Mouse (Mus musculus) liver, embryonic 16.5 days (tissue): ENCODE results near the gene Ushbp1. TPM values are rescaled to one million over a fixed set of nuclear protein-coding genes. Genes with fewer than 3 reads are reported as not detected.

ENCODE experiments used
- ATAC-seq: fragments of 200-750 bp; cut with Nextera tagmentation; 2 replicates; pipeline ENCODE4 v1.8.0; 2017; ENCODE audit warnings: low read depth, mild to moderate bottlenecking, moderate number of reproducible peaks, moderate library complexity
- H3K27ac ChIP-seq: fragments of 300-500 bp; sonication (generic); 2 replicates; pipeline ENCODE4 v1.5.1; 2014; ENCODE audit warnings: mild to moderate bottlenecking, low read length
- H3K27me3 ChIP-seq: fragments of 300-500 bp; sonication (generic); 2 replicates; pipeline ENCODE4 v1.6.1; 2014; ENCODE audit warnings: low read depth, low read length, mixed read lengths; ENCODE audit not compliant: control insufficient read depth, insufficient read depth
- H3K36me3 ChIP-seq: fragments of 300-500 bp; sonication (generic); 2 replicates; pipeline ENCODE4 v1.6.1; 2014; ENCODE audit warnings: mild to moderate bottlenecking; ENCODE audit not compliant: control insufficient read depth, insufficient read depth
- H3K4me1 ChIP-seq: fragments of 300-500 bp; sonication (generic); 2 replicates; pipeline ENCODE4 v1.6.1; 2014; ENCODE audit warnings: low read depth, low read length, mixed read lengths; ENCODE audit not compliant: control insufficient read depth
- H3K4me2 ChIP-seq: fragments of 300-500 bp; sonication (generic); 2 replicates; pipeline ENCODE4 v1.6.1; 2014; ENCODE audit warnings: low read depth, low read length, mixed read lengths
- H3K4me3 ChIP-seq: fragments of 300-500 bp; sonication (generic); 2 replicates; pipeline ENCODE4 v1.5.1; 2014; ENCODE audit warnings: low read depth, mild to moderate bottlenecking, low read length
- H3K9ac ChIP-seq: fragments of 300-500 bp; sonication (generic); 2 replicates; pipeline ENCODE4 v1.6.1; 2014; ENCODE audit warnings: low read depth, low read length
- H3K9me3 ChIP-seq: fragments of 300-500 bp; sonication (generic); replicated peaks from 2 replicates; pipeline ENCODE4 v1.6.1; 2016; ENCODE audit warnings: low read length; ENCODE audit not compliant: control insufficient read depth
- WGBS: fragments of 180-500 bp; shearing (Covaris S2); extraction: QIAGEN DNeasy Blood & Tissue Kit; methylation state at CpG from one replicate; pipeline ENCODE4 v1.1.7; 2014; ENCODE audit not compliant: insufficient replicate concordance; 5-methylcytosine and 5-hydroxymethylcytosine counted together
- polyA plus RNA-seq: library from polyadenylated mRNA; unstranded; fragments of >200 nt; fragmentation: Nextera tagmentation; extraction: Ambion mirVana; gene quantifications from 2 replicates; pipeline ENCODE4 v1.2.1, GENCODE M21; 2015

Ushbp1 gene
- polyA plus RNA-seq, 1 experiment from 2014 or later = 4.3 TPM

- Histone ChIP-seq H3K4me3 (peak overlapping the region; percentile 85), H3K27ac (no peak overlapping the region), H3K9ac (peak overlapping the region; percentile 81), H3K9me3 (no peaks in the 10 kb centered on the region), H3K4me1 (peaks cover 14% of the 10 kb centered on the region), H3K27me3 (no peaks in the 10 kb centered on the region), H3K36me3 (peaks cover 8% of the 10 kb centered on the region; the same call in 1 of the 2 replicates), H3K4me2 (peak overlapping the region; percentile 85)
- WGBS = 69% methylated on average over 12 of the region's 12 CpGs
- no peak for ATAC-seq
Observed at GRCm38 (mm10) chr8:71397701-71398100, 2.1 kb upstream of the Ushbp1 start.

GRCm38 (mm10) chr8:71396639-71397305, 1.2 kb upstream of the Ushbp1 start, which contains the start of gene Babam1:
Gene Babam1 (plus strand): TSS chr8:71396861.
- H3K27me3 ChIP-seq = no peaks in the 10 kb centered on the region
- H3K9ac ChIP-seq = peak within 1 kb of the TSS; percentile 81
- no peaks in the 10 kb centered on the region for H3K9me3 ChIP-seq
- peaks cover 14% of the 10 kb centered on the region for H3K4me1 ChIP-seq
- H3K27ac ChIP-seq = peak within 1 kb of the TSS; percentile 42
- H3K4me2 ChIP-seq = peak within 1 kb of the TSS; percentile 85
- H3K36me3 ChIP-seq = peaks cover 8% of the 10 kb centered on the region; the same call in 1 of the 2 replicates
- under 1% methylated on average over 34 of the region's 34 CpGs for WGBS
- peak within 1 kb of the TSS; percentile 85 for H3K4me3 ChIP-seq
- ATAC-seq = peak; percentile 97

GRCm38 (mm10) chr8:71395071-71395470, 531 bp downstream of the Ushbp1 start:
- Histone ChIP-seq H3K4me1 (peaks cover 14% of the 10 kb centered on the region), H3K9ac (no peak overlapping the region), H3K4me2 (no peak overlapping the region), H3K4me3 (no peak overlapping the region), H3K36me3 (peaks cover 8% of the 10 kb centered on the region; the same call in 1 of the 2 replicates), H3K27me3 (no peaks in the 10 kb centered on the region), H3K9me3 (no peaks in the 10 kb centered on the region), H3K27ac (no peak overlapping the region)
- 65% methylated on average over 10 of the region's 10 CpGs for WGBS
- no peak for ATAC-seq

GRCm38 (mm10) chr8:71394481-71394880, 1.1 kb downstream of the Ushbp1 start:
- Histone ChIP-seq H3K4me2 (no peak overlapping the region), H3K4me3 (no peak overlapping the region)

GRCm38 (mm10) chr8:71392871-71393270, 2.7 kb downstream of the Ushbp1 start:
- H3K4me2 ChIP-seq = peak overlapping the region; percentile 24
- 6% methylated on average over 3 of the region's 3 CpGs for WGBS
- no peak for ATAC-seq
- H3K4me1 ChIP-seq = peaks cover 14% of the 10 kb centered on the region
- no peak overlapping the region for H3K27ac ChIP-seq
- H3K9me3 ChIP-seq = no peaks in the 10 kb centered on the region
- no peaks in the 10 kb centered on the region for H3K36me3 ChIP-seq
- H3K27me3 ChIP-seq = no peaks in the 10 kb centered on the region
- peak overlapping the region; percentile 25; the same call in 1 of the 2 replicates for H3K4me3 ChIP-seq
- H3K9ac ChIP-seq = no peak overlapping the region

More at GRCm38 (mm10) chr8:71394481-71394880, 1.1 kb downstream of the Ushbp1 start:
- no peak for ATAC-seq
- Histone ChIP-seq H3K27ac (no peak overlapping the region), H3K4me1 (peaks cover 14% of the 10 kb centered on the region), H3K36me3 (peaks cover 7% of the 10 kb centered on the region; the same call in 1 of the 2 replicates), H3K9me3 (no peaks in the 10 kb centered on the region), H3K27me3 (no peaks in the 10 kb centered on the region), H3K9ac (no peak overlapping the region)
- WGBS = 66% methylated on average over 7 of the region's 7 CpGs

- Histone ChIP-seq H3K4me1 (peaks cover 10% of the 10 kb centered on the region), H3K36me3 (no peaks in the 10 kb centered on the region), H3K4me2 (no peak overlapping the region), H3K4me3 (no peak overlapping the region), H3K27ac (no peak overlapping the region), H3K27me3 (no peaks in the 10 kb centered on the region), H3K9me3 (no peaks in the 10 kb centered on the region), H3K9ac (no peak overlapping the region)
- WGBS = 59% methylated on average over 5 of the region's 5 CpGs
- ATAC-seq = no peak
Observed at GRCm38 (mm10) chr8:71392391-71392790, 3.2 kb downstream of the Ushbp1 start.

GRCm38 (mm10) chr8:71391696-71392095, 3.9 kb downstream of the Ushbp1 start:
- Histone ChIP-seq H3K27me3 (no peaks in the 10 kb centered on the region), H3K9ac (no peak overlapping the region), H3K9me3 (no peaks in the 10 kb centered on the region), H3K36me3 (no peaks in the 10 kb centered on the region), H3K4me3 (no peak overlapping the region), H3K4me1 (peaks cover 8% of the 10 kb centered on the region), H3K4me2 (no peak overlapping the region), H3K27ac (no peak overlapping the region)
- no peak for ATAC-seq
- 59% methylated on average over 2 of the region's 2 CpGs for WGBS

- no peaks in the 10 kb centered on the region for H3K36me3 ChIP-seq
- H3K4me1 ChIP-seq = peaks cover 5% of the 10 kb centered on the region
- H3K9me3 ChIP-seq = no peaks in the 10 kb centered on the region
- H3K9ac ChIP-seq = no peak overlapping the region
- no peaks in the 10 kb centered on the region for H3K27me3 ChIP-seq
- no peak overlapping the region for H3K4me2 ChIP-seq
- H3K4me3 ChIP-seq = no peak overlapping the region
- no peak overlapping the region for H3K27ac ChIP-seq
- WGBS = 12% methylated on average over 1 of the region's 1 CpGs
- no peak for ATAC-seq
Observed at GRCm38 (mm10) chr8:71388267-71388666, 7.3 kb downstream of the Ushbp1 start.

GRCm38 (mm10) chr8:71385212-71385835, 10.3 kb downstream of the Ushbp1 start:
- H3K4me1 ChIP-seq = peaks cover 7% of the 10 kb centered on the region

More at GRCm38 (mm10) chr8:71385212-71385835, 10.3 kb downstream of the Ushbp1 start:
- no peaks in the 10 kb centered on the region for H3K9me3 ChIP-seq
- no peaks in the 10 kb centered on the region for H3K36me3 ChIP-seq
- no peak overlapping the region for H3K27ac ChIP-seq
- no peak overlapping the region for H3K4me2 ChIP-seq
- H3K27me3 ChIP-seq = peaks cover 26% of the 10 kb centered on the region
- H3K9ac ChIP-seq = no peak overlapping the region
- H3K4me3 ChIP-seq = no peak overlapping the region
- no peak for ATAC-seq
- 65% methylated on average over 12 of the region's 12 CpGs for WGBS
